Mouse (Mus musculus) heart, postnatal 4 days (tissue): ENCODE measurements around the gene Atxn1. TPM values are rescaled to one million over a fixed set of nuclear protein-coding genes. Genes with fewer than 3 reads are reported as not detected.

Experiments
- DNase-seq: peaks from one replicate; pipeline ENCODE4 v3.0.0; 2021
- total RNA-seq, 2 experiments: library from RNA; stranded (reverse); gene quantifications; 2 replicates each; pipeline ENCODE4 v1.2.3; 2021

Gene Atxn1
- total RNA-seq, 2 experiments from 2014 or later, result 44.4 to 45.6 TPM

DNA sequence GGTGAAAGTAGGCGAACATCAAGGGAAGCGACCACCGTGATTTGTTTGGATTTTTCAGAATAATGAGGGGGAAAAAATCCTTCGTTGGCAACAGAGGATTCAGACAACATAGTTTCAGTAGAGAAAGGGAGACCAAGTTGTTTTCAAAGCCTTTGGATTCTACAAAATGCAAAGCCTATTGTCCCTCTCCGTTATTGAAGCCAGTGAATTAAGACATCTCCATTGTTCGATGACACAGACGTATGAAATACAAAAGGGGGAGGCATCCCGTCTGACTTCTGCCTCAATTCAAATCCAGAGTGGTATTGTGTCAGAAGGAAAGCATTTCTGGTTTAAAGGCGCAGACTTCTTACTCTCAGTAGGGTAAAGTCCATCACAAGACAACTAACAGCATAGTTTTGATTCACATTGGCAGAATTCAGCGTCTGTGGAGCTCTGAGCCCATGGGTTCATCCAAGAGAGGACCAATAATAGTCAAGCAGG, 103.7 kb downstream of the Atxn1 start:
- no peak for DNase-seq

GRCm38 (mm10) chr13:45859081-45859709, 105.6 kb downstream of the Atxn1 start:
- DNase-seq, result no peak

GRCm38 (mm10) chr13:45857416-45857815, 107.4 kb downstream of the Atxn1 start:
- no peak for DNase-seq

- no peak for DNase-seq
Observed at GRCm38 (mm10) chr13:45854531-45854930, 110.3 kb downstream of the Atxn1 start.

DNA sequence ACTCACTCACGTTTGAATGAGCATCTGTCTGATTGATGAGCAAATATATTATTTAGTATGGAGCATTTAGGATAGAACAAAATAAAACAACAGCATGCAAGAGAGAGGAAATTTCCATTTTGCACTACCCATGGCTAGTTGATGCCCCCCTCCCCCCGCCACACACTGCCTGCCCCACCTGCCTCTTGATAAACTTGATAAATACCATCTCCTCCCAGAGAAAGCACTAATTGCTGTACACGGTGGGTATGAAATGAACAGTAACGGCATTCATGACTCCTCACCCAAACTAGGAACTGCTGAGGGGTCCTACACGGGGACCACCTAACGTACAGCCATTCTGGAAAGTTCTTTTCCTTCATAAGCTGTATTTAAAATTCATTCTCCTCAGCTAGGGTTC, 111.1 kb downstream of the Atxn1 start:
- DNase-seq, result no peak

DNA sequence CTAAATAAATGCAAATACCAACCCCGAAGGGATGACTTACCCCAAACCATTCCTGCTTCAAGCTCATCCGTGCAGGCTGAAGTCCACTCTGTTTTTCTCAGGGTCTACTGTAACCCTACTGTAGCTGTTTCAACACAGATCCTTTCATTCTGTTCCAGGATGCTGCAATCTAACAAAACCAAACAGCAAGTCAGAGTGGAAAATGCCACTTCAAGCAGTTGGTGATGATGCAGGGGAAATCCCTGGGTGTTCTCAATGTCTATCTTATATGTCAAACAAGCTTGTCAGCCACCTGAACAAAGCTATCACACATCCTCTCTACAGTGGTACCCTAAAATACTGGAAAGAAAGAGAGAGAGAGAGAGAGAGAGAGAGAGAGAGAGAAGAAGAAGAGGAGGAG, 112.5 kb downstream of the Atxn1 start:
- no peak for DNase-seq

GRCm38 (mm10) chr13:45851746-45852145, 113.1 kb downstream of the Atxn1 start:
- no peak for DNase-seq

DNA sequence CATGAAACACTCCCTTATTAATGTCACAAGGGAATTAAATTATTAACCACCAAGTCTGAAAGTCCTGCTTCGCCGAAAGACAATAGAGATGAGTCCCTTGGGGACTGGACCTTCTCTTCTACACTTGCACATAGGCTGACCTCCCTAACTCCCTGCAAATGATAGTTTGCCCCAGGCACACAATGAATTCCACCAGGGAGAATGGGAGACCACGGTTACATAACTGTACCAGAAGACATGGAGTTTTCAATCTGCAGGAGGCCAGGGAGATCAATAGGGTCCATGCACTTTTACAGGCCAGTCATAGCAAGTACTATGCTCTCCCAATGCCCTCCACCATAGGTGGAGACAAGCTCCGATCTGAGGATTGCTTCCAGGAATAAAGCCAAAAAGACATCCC, 113.7 kb downstream of the Atxn1 start:
- DNase-seq, result no peak

DNA sequence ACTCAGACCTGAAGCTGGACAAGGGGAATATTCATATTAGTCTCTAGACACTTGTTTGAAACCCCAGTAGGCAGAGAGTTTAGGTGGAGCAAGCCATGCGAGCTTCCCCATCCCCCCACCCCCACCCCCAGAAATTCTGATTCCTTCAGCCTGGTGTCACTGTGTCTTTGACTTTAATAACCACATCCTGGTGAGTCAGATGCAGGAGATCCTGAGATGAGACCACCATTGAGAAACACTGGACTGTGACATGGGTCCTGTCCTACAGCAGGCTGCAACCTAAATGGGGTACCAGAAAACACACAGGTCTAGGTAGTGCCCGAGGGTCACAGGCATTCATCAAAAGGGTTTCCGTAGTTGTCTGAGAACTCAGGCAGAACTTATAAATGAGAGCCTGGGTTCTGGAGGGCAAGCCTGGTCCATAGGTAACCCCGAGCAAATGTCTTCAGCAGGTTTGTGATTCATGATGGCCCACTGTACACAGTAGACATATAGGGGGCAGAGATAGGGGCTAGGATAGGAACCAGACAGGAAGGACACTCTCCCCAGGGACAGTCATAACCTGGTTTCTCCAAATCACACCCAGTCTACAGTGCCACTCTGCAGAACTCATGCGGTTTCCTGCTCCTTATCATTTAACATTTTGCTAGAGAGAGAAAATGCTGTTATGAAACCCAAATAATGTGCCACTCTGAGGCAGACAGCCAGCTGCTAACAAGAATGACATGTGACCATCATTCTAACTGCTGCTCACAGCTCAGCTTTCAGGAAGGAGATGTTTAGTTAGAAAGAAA, 114.4 kb downstream of the Atxn1 start:
- no peak for DNase-seq

GRCm38 (mm10) chr13:45849145-45850023, 115.4 kb downstream of the Atxn1 start:
- no peak for DNase-seq

- no peak for DNase-seq
Observed at GRCm38 (mm10) chr13:45842511-45843055, 122.2 kb downstream of the Atxn1 start.

GRCm38 (mm10) chr13:45839901-45840300, 124.9 kb downstream of the Atxn1 start:
- no peak for DNase-seq

- DNase-seq, result no peak
Observed at GRCm38 (mm10) chr13:45837609-45838220, 127.1 kb downstream of the Atxn1 start.

- no peak for DNase-seq
Observed at GRCm38 (mm10) chr13:45836377-45837054, 128.3 kb downstream of the Atxn1 start.

- DNase-seq, result peak; percentile 19
Observed at GRCm38 (mm10) chr13:45834300-45834699, 130.5 kb downstream of the Atxn1 start.

- DNase-seq, result no peak
Observed at GRCm38 (mm10) chr13:45832695-45833350, 132.0 kb downstream of the Atxn1 start.

DNA sequence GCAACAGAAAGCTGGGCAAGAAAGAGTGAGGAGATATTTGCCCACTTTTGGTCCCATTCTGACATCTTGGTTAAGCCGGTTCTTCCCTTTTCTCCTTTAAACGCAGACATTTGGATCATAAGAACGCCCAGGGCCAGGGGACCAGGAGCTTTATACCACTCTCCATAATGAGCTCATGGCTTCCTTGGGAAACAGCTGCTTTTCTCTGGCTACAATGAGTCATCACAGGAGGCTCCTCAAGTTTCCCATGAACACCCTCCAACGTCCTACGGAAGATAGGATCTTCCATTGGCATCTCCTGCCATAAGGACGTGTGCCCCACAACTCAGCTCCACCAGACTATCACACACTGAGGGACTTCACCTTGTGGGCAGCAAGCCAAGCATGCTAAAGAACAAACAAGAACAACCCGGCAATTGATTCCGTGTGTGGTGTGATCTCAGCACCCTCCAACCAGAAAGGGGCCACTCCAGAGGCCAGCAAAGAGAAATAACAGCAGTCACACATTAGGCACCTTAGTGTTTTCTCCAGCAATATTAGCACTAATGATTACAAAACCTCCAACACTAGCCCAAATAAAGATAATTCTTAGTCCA, 135.4 kb downstream of the Atxn1 start:
- peak; percentile 27 for DNase-seq

DNA sequence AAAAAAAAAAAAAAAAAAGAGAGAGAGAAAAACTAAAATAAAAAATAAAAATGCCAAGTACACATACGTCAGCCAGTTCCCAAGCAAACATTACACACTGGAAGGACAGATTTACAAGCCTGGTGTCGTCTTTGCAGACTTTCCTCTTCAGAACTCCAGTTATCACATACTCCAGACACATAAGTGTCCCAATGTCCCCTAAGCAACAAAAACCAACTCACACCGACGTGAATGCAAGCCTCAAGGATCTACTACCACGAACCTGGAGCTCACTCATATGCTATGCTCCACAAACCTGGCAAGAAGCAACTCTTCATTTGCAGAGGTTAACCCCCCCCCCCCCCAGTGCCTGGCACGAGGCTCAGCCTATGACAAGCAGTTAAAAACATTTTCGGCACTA, 136.8 kb downstream of the Atxn1 start:
- no peak for DNase-seq

GRCm38 (mm10) chr13:45827619-45828018, 137.2 kb downstream of the Atxn1 start:
- DNase-seq, result peak; percentile 32

DNA sequence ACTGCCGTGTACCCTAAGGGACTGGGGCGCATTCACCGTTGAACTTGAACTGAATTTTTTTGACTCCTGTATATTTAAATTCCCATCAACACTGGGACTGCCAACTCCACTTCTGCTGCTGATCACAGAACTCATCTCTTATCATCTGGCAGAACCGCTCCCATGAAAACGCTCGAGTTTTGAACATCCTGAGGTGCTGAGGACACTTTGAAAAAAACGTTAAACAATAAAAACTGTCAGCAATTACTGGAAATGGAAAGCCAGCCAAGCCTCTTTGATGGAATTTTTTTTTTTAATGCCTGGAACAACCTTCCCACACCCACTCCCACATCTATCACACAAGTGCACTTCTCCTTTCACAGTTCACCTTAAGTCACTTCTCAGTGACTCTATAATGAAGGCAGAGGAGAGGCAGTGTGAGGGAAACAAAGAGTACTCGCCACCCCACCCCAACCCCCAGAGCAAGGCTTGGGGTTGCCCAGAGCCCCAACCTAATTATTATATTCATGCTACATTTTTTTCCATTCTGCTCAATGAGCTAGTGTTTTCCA, 137.7 kb downstream of the Atxn1 start:
- no peak for DNase-seq
